Comparison of ENCODE assay signal across 10 mouse cellular contexts in the genomic region with DNA sequence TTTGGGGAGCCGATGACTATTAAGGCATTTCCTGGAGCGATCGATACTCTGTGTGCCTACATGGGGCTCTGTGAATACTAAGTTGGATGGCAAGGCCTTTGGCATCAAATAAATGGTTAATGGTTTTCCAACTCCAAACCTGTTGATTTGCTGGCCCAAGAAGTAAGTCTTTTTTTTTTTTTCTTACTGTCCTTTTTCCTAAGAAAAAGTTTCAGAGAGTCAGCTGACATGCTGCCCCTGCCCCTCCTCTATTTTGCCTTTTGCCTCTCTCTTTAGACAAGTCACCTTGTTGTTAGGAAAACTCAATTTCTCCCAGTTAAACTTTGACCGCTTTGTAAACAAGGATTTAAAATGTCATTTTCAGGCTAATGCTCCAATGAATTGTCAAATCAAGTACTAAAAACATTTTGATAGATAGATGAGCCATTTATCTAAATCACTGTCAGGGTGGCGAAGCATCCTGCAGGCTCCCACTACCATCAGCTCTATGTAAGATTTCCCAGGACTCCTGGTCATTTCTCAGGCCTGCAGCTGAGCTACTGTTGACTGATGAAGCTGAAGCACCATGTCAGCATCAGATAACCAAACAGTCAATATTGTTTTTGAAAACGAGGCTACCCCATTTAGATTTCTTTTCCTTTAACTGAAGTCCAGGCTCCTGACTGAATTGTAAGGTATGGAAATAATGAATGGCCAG.
A peak's percentile ranks its signal among the peaks of the same experiment; 100 is the strongest.
DNase-seq lines count a peak whose midpoint lies in the region; ATAC-seq lines count a peak whose summit lies in the region.
"Had no signal": no experiment of that assay in that cellular context is flagged by ENCODE, and none has a peak within 500 bp of the region (broad histone marks: within the 10 kb centered on the region; RNA-seq: fewer than 3 reads in every experiment).

No protein-coding gene starts in this region.

- H3K4me2 ChIP-seq in heart, embryonic 16.5 days (ENCODE audit: low read depth, low read length): peak overlapping the region; percentile 73
- peak overlapping the region; percentile 85 for H3K4me2 ChIP-seq in embryonic facial prominence, embryonic 14.5 days (ENCODE audit: low read depth, low read length)
- peak overlapping the region; percentile 77 for H3K4me2 ChIP-seq in intestine, embryonic 16.5 days (ENCODE audit: low read depth, low read length)
- H3K4me2 ChIP-seq in midbrain, embryonic 15.5 days: peak overlapping the region; percentile 99

- H3K9ac ChIP-seq in heart, embryonic 16.5 days (ENCODE audit: low read length): peak overlapping the region; percentile 88
- H3K9ac ChIP-seq in embryonic facial prominence, embryonic 14.5 days (ENCODE audit: low read depth, low read length): peak overlapping the region; percentile 68
- peak overlapping the region; percentile 70; the same call in 1 of the 2 replicates for H3K9ac ChIP-seq in intestine, embryonic 16.5 days (ENCODE audit: low read depth, low read length)
- no peak overlapping the region for H3K9ac ChIP-seq in midbrain, embryonic 15.5 days

- no peaks in the 10 kb centered on the region for H3K9me3 ChIP-seq in heart, embryonic 16.5 days (replicated peaks; ENCODE audit: control insufficient read depth, low read length)
- no peaks in the 10 kb centered on the region for H3K9me3 ChIP-seq in embryonic facial prominence, embryonic 14.5 days (ENCODE audit: control insufficient read depth, low read length)
- H3K9me3 ChIP-seq in intestine, embryonic 16.5 days (ENCODE audit: control insufficient read depth, low read length): no peaks in the 10 kb centered on the region
- no peaks in the 10 kb centered on the region for H3K9me3 ChIP-seq in midbrain, embryonic 15.5 days

- 25% methylated on average over 6 of the region's 6 CpGs for WGBS in heart, embryonic 16.5 days
- WGBS in embryonic facial prominence, embryonic 14.5 days: 36% methylated on average over 6 of the region's 6 CpGs
- 39% methylated on average over 6 of the region's 6 CpGs for WGBS in intestine, embryonic 16.5 days
- WGBS in midbrain, embryonic 15.5 days: 73% methylated on average over 6 of the region's 6 CpGs

- peaks cover 16% of the 10 kb centered on the region for H3K4me1 ChIP-seq in heart, embryonic 16.5 days (ENCODE audit: control insufficient read depth, insufficient read depth, low read length)
- peaks cover 23% of the 10 kb centered on the region; the same call in 1 of the 2 replicates for H3K4me1 ChIP-seq in embryonic facial prominence, embryonic 14.5 days (ENCODE audit: control insufficient read depth, insufficient read depth, low read length)
- peaks cover 7% of the 10 kb centered on the region for H3K4me1 ChIP-seq in intestine, embryonic 16.5 days (ENCODE audit: control insufficient read depth, insufficient read depth, low read length)
- 0 out of 2 replicates have a peak, but pooled peaks cover 10% of the 10 kb centered on the region for H3K4me1 ChIP-seq in midbrain, embryonic 15.5 days

- peak overlapping the region; percentile 70 for H3K4me3 ChIP-seq in heart, embryonic 16.5 days (ENCODE audit: low read length)
- peak overlapping the region; percentile 67 for H3K4me3 ChIP-seq in embryonic facial prominence, embryonic 14.5 days (ENCODE audit: low read depth, low read length)
- peak overlapping the region; percentile 59 for H3K4me3 ChIP-seq in intestine, embryonic 16.5 days (ENCODE audit: low read length)
- peak overlapping the region; percentile 58; the same call in 1 of the 2 replicates for H3K4me3 ChIP-seq in midbrain, embryonic 15.5 days

- no peaks in the 10 kb centered on the region for H3K27me3 ChIP-seq in heart, embryonic 16.5 days (ENCODE audit: control insufficient read depth, insufficient read depth, low read length)
- H3K27me3 ChIP-seq in embryonic facial prominence, embryonic 14.5 days (replicated peaks; ENCODE audit: control insufficient read depth, insufficient read depth, low read length): no peaks in the 10 kb centered on the region
- no peaks in the 10 kb centered on the region; the same call in 1 of the 2 replicates for H3K27me3 ChIP-seq in intestine, embryonic 16.5 days (replicated peaks; ENCODE audit: control insufficient read depth, insufficient read depth, low read length)
- peaks cover 9% of the 10 kb centered on the region; the same call in 1 of the 2 replicates for H3K27me3 ChIP-seq in midbrain, embryonic 15.5 days (replicated peaks)
- H3K27me3 ChIP-seq: CH12.LX had no signal

- no peak for DNase-seq in heart, adult 9 months (ENCODE audit: low spot score in 2 of 2)
- DNase-seq in embryonic facial prominence, embryonic 14.5 days (ENCODE audit: low spot score): no peak
- DNase-seq in layer of hippocampus, postnatal 14 days (ENCODE audit: low spot score in 2 of 2): no peak
- no peak for DNase-seq in frontal cortex, postnatal 10 days (ENCODE audit: low spot score in 2 of 2)
- no peak for DNase-seq in adrenal gland, postnatal 36 days
- DNase-seq: gastrocnemius, postnatal 10 days had no signal

- no peaks in the 10 kb centered on the region for H3K36me3 ChIP-seq in heart, embryonic 16.5 days (ENCODE audit: control insufficient read depth, insufficient read depth)
- H3K36me3 ChIP-seq in embryonic facial prominence, embryonic 14.5 days (ENCODE audit: control insufficient read depth, insufficient read depth, low read length): no peaks in the 10 kb centered on the region
- no peaks in the 10 kb centered on the region for H3K36me3 ChIP-seq in intestine, embryonic 16.5 days (ENCODE audit: control insufficient read depth, insufficient read depth, low read length)
- no peaks in the 10 kb centered on the region for H3K36me3 ChIP-seq in midbrain, embryonic 15.5 days (replicated peaks)

- H3K27ac ChIP-seq in heart, embryonic 16.5 days (ENCODE audit: low read length): peak overlapping the region; percentile 97
- peak overlapping the region; percentile 58; the same call in 1 of the 2 replicates for H3K27ac ChIP-seq in embryonic facial prominence, embryonic 14.5 days (replicated peaks; ENCODE audit: low read depth, low read length)
- no peak overlapping the region for H3K27ac ChIP-seq in intestine, embryonic 16.5 days (ENCODE audit: low read length)
- H3K27ac ChIP-seq in midbrain, embryonic 15.5 days: no peak overlapping the region

- ATAC-seq in heart, embryonic 16.5 days (replicated peaks; ENCODE audit: extremely low read depth, insufficient read depth, low FRiP score): no peak
- no peak for ATAC-seq in embryonic facial prominence, embryonic 14.5 days (ENCODE audit: low read depth)
- ATAC-seq in intestine, embryonic 16.5 days: no peak
- ATAC-seq in midbrain, embryonic 15.5 days (replicated peaks): no peak

Comparison
In these comparisons a context has a peak if more than half of its experiments do, and no peak if none do; other contexts are left out.
1. H3K27ac ChIP-seq: peak in heart, embryonic 16.5 days (single experiment) and embryonic facial prominence, embryonic 14.5 days (single experiment); none in intestine, embryonic 16.5 days (single experiment) and midbrain, embryonic 15.5 days (single experiment).
2. Peak in every context shown above with its lines, with median percentiles within 50 percentile points of each other: H3K4me2 ChIP-seq and H3K4me3 ChIP-seq.